In the genomic region with DNA sequence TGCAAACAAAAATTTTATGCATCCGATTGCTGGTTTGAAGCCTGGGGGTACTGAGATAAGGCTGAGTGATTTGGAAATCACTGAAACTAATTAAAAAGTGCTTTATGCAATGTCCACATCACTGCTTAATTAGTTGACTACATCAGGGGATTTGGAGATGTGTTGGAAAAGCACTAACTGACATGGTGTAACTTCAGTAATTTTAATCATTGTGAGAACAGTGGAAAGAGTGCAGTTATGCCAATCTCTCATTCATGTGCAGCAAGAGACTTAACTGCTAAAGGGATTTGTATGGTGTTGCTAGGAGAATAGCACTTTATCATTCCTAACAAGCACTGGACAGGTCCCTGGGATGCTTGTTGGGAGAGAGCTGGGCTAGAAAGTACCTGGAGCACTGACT, we compare ENCODE assay signal across 18 mouse cellular contexts.
DNase-seq lines count a peak whose midpoint lies in the region; ATAC-seq lines count a peak whose summit lies in the region.
"Had no signal": no experiment of that assay in that cellular context is flagged by ENCODE, and none has a peak within 500 bp of the region (broad histone marks: within the 10 kb centered on the region; RNA-seq: fewer than 3 reads in every experiment).

No protein-coding gene starts in this region.

- no peak overlapping the region for H3K4me3 ChIP-seq in midbrain, embryonic 12.5 days
- no peak overlapping the region for H3K4me3 ChIP-seq in midbrain, embryonic 11.5 days (ENCODE audit: low read depth, low read length)
- no peak overlapping the region for H3K4me3 ChIP-seq in hindbrain, embryonic 16.5 days (ENCODE audit: low read length)
- H3K4me3 ChIP-seq in midbrain, embryonic 14.5 days (replicated peaks; ENCODE audit: low read depth, low read length): no peak overlapping the region
- no peak overlapping the region for H3K4me3 ChIP-seq in neural tube, embryonic 13.5 days
- H3K4me3 ChIP-seq: embryonic facial prominence, embryonic 10.5 days; forebrain, embryonic 13.5 days; heart, embryonic 10.5 days had no signal

- H3K27ac ChIP-seq in midbrain, embryonic 12.5 days (replicated peaks): no peak overlapping the region
- H3K27ac ChIP-seq in midbrain, embryonic 11.5 days (ENCODE audit: low read depth, low read length): no peak overlapping the region
- no peak overlapping the region for H3K27ac ChIP-seq in hindbrain, embryonic 16.5 days (ENCODE audit: low read depth, low read length)
- no peak overlapping the region for H3K27ac ChIP-seq in midbrain, embryonic 14.5 days (replicated peaks; ENCODE audit: low read depth, low read length)
- no peak overlapping the region for H3K27ac ChIP-seq in neural tube, embryonic 13.5 days (replicated peaks)
- H3K27ac ChIP-seq: embryonic facial prominence, embryonic 10.5 days; forebrain, embryonic 13.5 days; heart, embryonic 10.5 days had no signal

- H3K27me3 ChIP-seq in midbrain, embryonic 12.5 days: no peaks in the 10 kb centered on the region
- H3K27me3 ChIP-seq in midbrain, embryonic 11.5 days (ENCODE audit: control insufficient read depth, insufficient read depth, low read length): no peaks in the 10 kb centered on the region
- no peaks in the 10 kb centered on the region for H3K27me3 ChIP-seq in hindbrain, embryonic 16.5 days (replicated peaks; ENCODE audit: control insufficient read depth, insufficient read depth, low read length)
- H3K27me3 ChIP-seq in midbrain, embryonic 14.5 days (ENCODE audit: control insufficient read depth, insufficient read depth, low read length): no peaks in the 10 kb centered on the region
- H3K27me3 ChIP-seq in neural tube, embryonic 13.5 days: no peaks in the 10 kb centered on the region
- H3K27me3 ChIP-seq: forebrain, embryonic 13.5 days had no signal

- no peak overlapping the region for H3K9ac ChIP-seq in midbrain, embryonic 12.5 days (replicated peaks)
- H3K9ac ChIP-seq in midbrain, embryonic 11.5 days (ENCODE audit: low read length): no peak overlapping the region
- H3K9ac ChIP-seq in hindbrain, embryonic 16.5 days (ENCODE audit: low read depth, low read length): no peak overlapping the region
- H3K9ac ChIP-seq in midbrain, embryonic 14.5 days (replicated peaks; ENCODE audit: low read length): no peak overlapping the region
- H3K9ac ChIP-seq in neural tube, embryonic 13.5 days: no peak overlapping the region
- H3K9ac ChIP-seq: forebrain, embryonic 13.5 days had no signal

- ATAC-seq in midbrain, embryonic 12.5 days (ENCODE audit: low FRiP score, low read depth): peak; percentile 41; the same call in 1 of the 2 replicates
- ATAC-seq in midbrain, embryonic 11.5 days (ENCODE audit: low FRiP score): no peak
- peak; percentile 84 for ATAC-seq in hindbrain, embryonic 16.5 days
- no peak for ATAC-seq in midbrain, embryonic 14.5 days (ENCODE audit: low FRiP score, low TSS enrichment)
- ATAC-seq in neural tube, embryonic 13.5 days (ENCODE audit: low read depth): peak; percentile 56; the same call in 1 of the 2 replicates
- ATAC-seq: forebrain, embryonic 13.5 days had no signal

- H3K4me2 ChIP-seq in midbrain, embryonic 12.5 days (replicated peaks): no peak overlapping the region
- H3K4me2 ChIP-seq in midbrain, embryonic 11.5 days: no peak overlapping the region
- H3K4me2 ChIP-seq in hindbrain, embryonic 16.5 days (ENCODE audit: low read length): no peak overlapping the region
- H3K4me2 ChIP-seq in midbrain, embryonic 14.5 days (ENCODE audit: low read length): no peak overlapping the region
- no peak overlapping the region for H3K4me2 ChIP-seq in neural tube, embryonic 13.5 days
- H3K4me2 ChIP-seq: forebrain, embryonic 13.5 days had no signal

- H3K4me1 ChIP-seq in midbrain, embryonic 12.5 days: no peaks in the 10 kb centered on the region
- H3K4me1 ChIP-seq in midbrain, embryonic 11.5 days (ENCODE audit: control insufficient read depth, insufficient read depth, low read length): no peaks in the 10 kb centered on the region
- peaks cover 2% of the 10 kb centered on the region; the same call in 1 of the 2 replicates for H3K4me1 ChIP-seq in hindbrain, embryonic 16.5 days (ENCODE audit: control insufficient read depth, insufficient read depth, low read depth, low read length)
- H3K4me1 ChIP-seq in midbrain, embryonic 14.5 days (ENCODE audit: control insufficient read depth, insufficient read depth, low read length): no peaks in the 10 kb centered on the region
- H3K4me1 ChIP-seq in neural tube, embryonic 13.5 days (replicated peaks): peaks cover 4% of the 10 kb centered on the region; the same call in 1 of the 2 replicates
- H3K4me1 ChIP-seq: embryonic facial prominence, embryonic 10.5 days; forebrain, embryonic 13.5 days; heart, embryonic 10.5 days had no signal

- H3K9me3 ChIP-seq in midbrain, embryonic 12.5 days: no peaks in the 10 kb centered on the region
- no peaks in the 10 kb centered on the region for H3K9me3 ChIP-seq in midbrain, embryonic 11.5 days (ENCODE audit: control insufficient read depth, low read length)
- no peaks in the 10 kb centered on the region for H3K9me3 ChIP-seq in hindbrain, embryonic 16.5 days (ENCODE audit: control insufficient read depth, low read length)
- no peaks in the 10 kb centered on the region for H3K9me3 ChIP-seq in midbrain, embryonic 14.5 days (ENCODE audit: control insufficient read depth, low read length)
- H3K9me3 ChIP-seq in neural tube, embryonic 13.5 days: no peaks in the 10 kb centered on the region
- H3K9me3 ChIP-seq: embryonic facial prominence, embryonic 10.5 days; forebrain, embryonic 13.5 days; heart, embryonic 10.5 days had no signal

- 77% methylated on average over 1 of the region's 1 CpGs for WGBS in midbrain, embryonic 12.5 days
- WGBS in midbrain, embryonic 11.5 days: 76% methylated on average over 1 of the region's 1 CpGs
- 68% methylated on average over 1 of the region's 1 CpGs for WGBS in hindbrain, embryonic 16.5 days
- 58% methylated on average over 1 of the region's 1 CpGs for WGBS in midbrain, embryonic 14.5 days
- 67% methylated on average over 1 of the region's 1 CpGs for WGBS in neural tube, embryonic 13.5 days

- intact Hi-C loops in left cerebral cortex, postnatal 10 days (cut with DNase I): no loop called here

- no peak for DNase-seq in midbrain, embryonic 11.5 days (ENCODE audit: low spot score, missing footprints)
- DNase-seq in midbrain, embryonic 14.5 days: peak; percentile 12
- no peak for DNase-seq in left cerebral cortex, postnatal 10 days (ENCODE audit: extremely low spot score in 1 of 2, low spot score in 2 of 2)
- DNase-seq in frontal cortex, adult 2 months (ENCODE audit: extremely low spot score in 1 of 2, low spot score in 1 of 2): no peak
- no peak for DNase-seq in layer of hippocampus, adult 18-20 months (ENCODE audit: low spot score in 2 of 2)
- DNase-seq: adrenal gland, adult 2 months; adrenal gland, postnatal 25 days; cerebellum, adult 2 months; cerebellum, postnatal 10 days; heart, adult 18-20 months; heart, postnatal 10 days; heart, postnatal 4 days had no signal

- no peaks in the 10 kb centered on the region for H3K36me3 ChIP-seq in midbrain, embryonic 12.5 days
- H3K36me3 ChIP-seq in midbrain, embryonic 11.5 days (ENCODE audit: control insufficient read depth, insufficient read depth, low read length): no peaks in the 10 kb centered on the region
- no peaks in the 10 kb centered on the region for H3K36me3 ChIP-seq in hindbrain, embryonic 16.5 days (ENCODE audit: control insufficient read depth, insufficient read depth, low read length)
- H3K36me3 ChIP-seq in midbrain, embryonic 14.5 days (ENCODE audit: control insufficient read depth, insufficient read depth, low read length): no peaks in the 10 kb centered on the region
- H3K36me3 ChIP-seq in neural tube, embryonic 13.5 days: no peaks in the 10 kb centered on the region
- H3K36me3 ChIP-seq: embryonic facial prominence, embryonic 10.5 days; heart, embryonic 10.5 days had no signal

Comparison
In these comparisons a context has a peak if more than half of its experiments do, and no peak if none do; other contexts are left out.
1. ATAC-seq: peak in midbrain, embryonic 12.5 days (single experiment), hindbrain, embryonic 16.5 days (single experiment) and neural tube, embryonic 13.5 days (single experiment); none in midbrain, embryonic 11.5 days (single experiment) and midbrain, embryonic 14.5 days (single experiment).